Mouse (Mus musculus): ENCODE data around the gene Tmem202. TPM values are rescaled to one million over a fixed set of nuclear protein-coding genes. Genes with fewer than 3 reads are reported as not detected.

Gene Tmem202
- polyA plus RNA-seq, 1 experiment from 2014 or later = 0.24 TPM

GRCm38 (mm10) chr9:59528274-59528673 lies 11.4 kb downstream of the Tmem202 start:
- no peaks in the 10 kb centered on the region for H3K9me3 ChIP-seq
- no peaks in the 10 kb centered on the region for H3K4me1 ChIP-seq (replicated peaks)
- no peak overlapping the region for H3K9ac ChIP-seq
- H3K27ac ChIP-seq (replicated peaks) = no peak overlapping the region
- no peak overlapping the region for H3K4me3 ChIP-seq
- no peak overlapping the region for H3K4me2 ChIP-seq
- 88% methylated on average over 2 of the region's 2 CpGs for WGBS
- ATAC-seq (ENCODE audit: low read depth) = no peak
- H3K36me3 ChIP-seq = no peaks in the 10 kb centered on the region
- H3K27me3 ChIP-seq = no peaks in the 10 kb centered on the region

DNA sequence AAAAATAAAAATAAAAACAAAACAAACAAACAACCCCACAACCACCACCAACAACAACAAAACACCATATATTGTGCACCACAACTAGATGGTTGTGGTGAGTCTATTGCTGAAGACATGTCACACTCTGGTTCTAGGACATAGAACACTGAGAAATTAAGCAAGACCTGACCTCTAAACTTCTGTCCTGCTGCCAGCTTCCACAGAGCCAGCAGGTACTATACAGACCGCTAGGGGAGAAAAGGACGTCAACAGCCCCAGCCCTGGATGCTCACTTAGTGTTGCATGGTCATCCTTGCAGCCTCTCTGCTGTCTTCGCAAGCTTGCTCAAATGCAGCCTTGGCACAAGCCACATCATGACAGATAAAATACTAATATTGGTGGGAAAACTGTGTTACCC lies 12.1 kb downstream of the Tmem202 start:
- ATAC-seq (ENCODE audit: low read depth) = no peak
- Histone ChIP-seq H3K36me3 (no peaks in the 10 kb centered on the region), H3K27ac (replicated peaks) (no peak overlapping the region), H3K9ac (no peak overlapping the region), H3K9me3 (no peaks in the 10 kb centered on the region), H3K4me3 (no peak overlapping the region), H3K4me2 (no peak overlapping the region), H3K27me3 (no peaks in the 10 kb centered on the region), H3K4me1 (replicated peaks) (no peaks in the 10 kb centered on the region)
- WGBS = 88% methylated on average over 3 of the region's 3 CpGs

GRCm38 (mm10) chr9:59526727-59527126 lies 12.9 kb downstream of the Tmem202 start:
- ATAC-seq (ENCODE audit: low read depth) = no peak
- Histone ChIP-seq H3K4me3 (no peak overlapping the region), H3K4me1 (replicated peaks) (no peaks in the 10 kb centered on the region), H3K27ac (replicated peaks) (no peak overlapping the region), H3K4me2 (no peak overlapping the region), H3K9me3 (no peaks in the 10 kb centered on the region), H3K27me3 (no peaks in the 10 kb centered on the region), H3K36me3 (no peaks in the 10 kb centered on the region), H3K9ac (no peak overlapping the region)
- WGBS = 88% methylated on average over 6 of the region's 6 CpGs

- WGBS = 65% methylated on average over 4 of the region's 4 CpGs
- Histone ChIP-seq H3K9me3 (no peaks in the 10 kb centered on the region), H3K36me3 (no peaks in the 10 kb centered on the region), H3K4me2 (no peak overlapping the region), H3K4me3 (no peak overlapping the region), H3K4me1 (replicated peaks) (no peaks in the 10 kb centered on the region), H3K27me3 (no peaks in the 10 kb centered on the region), H3K9ac (no peak overlapping the region), H3K27ac (replicated peaks) (no peak overlapping the region)
- ATAC-seq (ENCODE audit: low read depth) = no peak
Measured at GRCm38 (mm10) chr9:59522906-59523305, 16.7 kb downstream of the Tmem202 start.

DNA sequence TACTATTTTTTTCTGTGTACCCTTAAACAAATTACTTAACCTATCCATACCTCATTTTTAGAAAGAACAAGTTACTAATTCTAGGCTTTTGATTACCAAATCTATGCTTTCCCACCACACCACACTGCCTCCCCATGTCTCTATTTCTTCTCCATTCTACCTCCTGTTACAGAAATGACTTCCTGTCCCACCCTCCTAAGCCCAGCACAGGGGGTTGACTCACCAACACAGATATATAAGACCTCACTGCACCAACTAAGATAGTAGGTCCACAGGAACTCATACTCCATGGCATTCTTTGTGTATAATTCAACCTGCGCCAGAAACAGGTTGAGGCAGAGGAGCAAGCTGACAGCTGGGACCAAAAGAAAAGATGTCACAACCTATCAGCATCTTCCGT lies 20.3 kb downstream of the Tmem202 start:
- H3K27me3 ChIP-seq = no peaks in the 10 kb centered on the region
- 90% methylated on average over 2 of the region's 2 CpGs for WGBS
- no peak overlapping the region for H3K4me2 ChIP-seq
- H3K4me1 ChIP-seq (replicated peaks) = no peaks in the 10 kb centered on the region
- no peak overlapping the region for H3K27ac ChIP-seq (replicated peaks)
- no peak overlapping the region for H3K9ac ChIP-seq
- no peak for ATAC-seq (ENCODE audit: low read depth)
- H3K4me3 ChIP-seq = no peak overlapping the region
- no peaks in the 10 kb centered on the region for H3K9me3 ChIP-seq
- H3K36me3 ChIP-seq = no peaks in the 10 kb centered on the region

DNA sequence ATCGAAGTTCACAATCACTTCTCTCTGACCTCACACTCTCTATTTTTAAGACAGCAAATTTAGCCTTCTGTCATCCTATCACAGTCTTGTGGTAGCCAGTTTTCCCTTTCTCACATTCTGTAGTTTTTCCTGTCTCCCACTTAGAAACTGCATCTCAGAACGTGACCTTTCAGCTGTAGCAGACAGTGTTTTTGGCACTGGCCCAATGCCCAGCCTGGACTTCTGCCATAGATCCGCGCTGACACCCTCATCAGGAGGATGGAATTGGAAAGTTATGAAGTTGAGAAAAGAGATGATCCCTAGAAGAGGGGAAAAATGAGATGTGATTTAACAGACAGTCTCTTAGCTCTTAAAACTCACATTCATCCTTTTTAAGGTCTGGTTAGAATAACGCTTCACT lies 20.7 kb downstream of the Tmem202 start:
- H3K4me1 ChIP-seq (replicated peaks) = no peaks in the 10 kb centered on the region
- no peaks in the 10 kb centered on the region for H3K36me3 ChIP-seq
- H3K27me3 ChIP-seq = no peaks in the 10 kb centered on the region
- H3K4me2 ChIP-seq = no peak overlapping the region
- H3K9me3 ChIP-seq = no peaks in the 10 kb centered on the region
- WGBS = 79% methylated on average over 5 of the region's 5 CpGs
- H3K4me3 ChIP-seq = no peak overlapping the region
- no peak overlapping the region for H3K9ac ChIP-seq
- H3K27ac ChIP-seq (replicated peaks) = no peak overlapping the region
- ATAC-seq (ENCODE audit: low read depth) = no peak

- 59% methylated on average over 7 of the region's 7 CpGs for WGBS
- Histone ChIP-seq H3K4me2 (no peak overlapping the region), H3K27ac (replicated peaks) (no peak overlapping the region), H3K36me3 (no peaks in the 10 kb centered on the region), H3K4me3 (no peak overlapping the region), H3K27me3 (no peaks in the 10 kb centered on the region), H3K9me3 (no peaks in the 10 kb centered on the region), H3K4me1 (replicated peaks) (no peaks in the 10 kb centered on the region), H3K9ac (no peak overlapping the region)
- ATAC-seq (ENCODE audit: low read depth) = no peak
Measured at GRCm38 (mm10) chr9:59517127-59517526, 22.5 kb downstream of the Tmem202 start.

DNA sequence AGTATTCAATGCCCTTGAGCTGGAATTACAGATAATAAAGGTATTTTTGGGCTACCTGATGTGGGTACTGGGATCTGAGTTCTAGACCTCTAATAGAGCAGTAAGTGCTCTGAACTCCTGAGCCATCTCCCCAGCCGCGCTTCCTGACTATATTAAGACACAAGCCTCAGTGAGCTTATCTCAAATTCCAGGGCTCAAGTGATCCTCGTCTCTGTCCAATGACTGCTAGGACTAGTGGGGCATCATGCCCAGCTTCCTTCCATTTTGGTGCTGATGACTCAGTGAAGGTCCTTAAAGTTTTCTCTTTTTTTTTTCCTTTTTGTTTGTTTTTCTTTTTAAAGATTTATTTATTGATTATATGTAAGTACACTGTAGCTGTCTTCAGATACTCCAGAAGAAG lies 24.6 kb downstream of the Tmem202 start:
- Histone ChIP-seq H3K9ac (no peak overlapping the region), H3K9me3 (no peaks in the 10 kb centered on the region), H3K27me3 (no peaks in the 10 kb centered on the region), H3K4me2 (no peak overlapping the region), H3K4me1 (replicated peaks) (no peaks in the 10 kb centered on the region), H3K27ac (replicated peaks) (no peak overlapping the region), H3K4me3 (no peak overlapping the region), H3K36me3 (no peaks in the 10 kb centered on the region)
- ATAC-seq (ENCODE audit: low read depth) = no peak
- WGBS = 93% methylated on average over 3 of the region's 3 CpGs

GRCm38 (mm10) chr9:59512381-59512780 lies 27.3 kb downstream of the Tmem202 start:
- Histone ChIP-seq H3K27me3 (no peaks in the 10 kb centered on the region), H3K4me3 (no peak overlapping the region), H3K4me1 (replicated peaks) (no peaks in the 10 kb centered on the region), H3K36me3 (no peaks in the 10 kb centered on the region), H3K4me2 (no peak overlapping the region), H3K9me3 (no peaks in the 10 kb centered on the region), H3K9ac (no peak overlapping the region), H3K27ac (replicated peaks) (no peak overlapping the region)
- ATAC-seq (ENCODE audit: low read depth) = no peak
- WGBS = 64% methylated on average over 4 of the region's 4 CpGs

- no peak for ATAC-seq (ENCODE audit: low read depth)
- no peaks in the 10 kb centered on the region for H3K4me1 ChIP-seq (replicated peaks)
- H3K27me3 ChIP-seq = no peaks in the 10 kb centered on the region
- no peaks in the 10 kb centered on the region for H3K9me3 ChIP-seq
- no peak overlapping the region for H3K4me2 ChIP-seq
- H3K36me3 ChIP-seq = no peaks in the 10 kb centered on the region
- H3K4me3 ChIP-seq = no peak overlapping the region
- WGBS = 43% methylated on average over 1 of the region's 1 CpGs
- H3K27ac ChIP-seq (replicated peaks) = no peak overlapping the region
- no peak overlapping the region for H3K9ac ChIP-seq
Measured at GRCm38 (mm10) chr9:59508146-59508545, 31.5 kb downstream of the Tmem202 start.

- Histone ChIP-seq H3K4me1 (replicated peaks) (peaks cover 30% of the 10 kb centered on the region), H3K9me3 (no peaks in the 10 kb centered on the region), H3K4me2 (peak overlapping the region; percentile 58), H3K27ac (replicated peaks) (peak overlapping the region; percentile 99), H3K36me3 (no peaks in the 10 kb centered on the region), H3K27me3 (no peaks in the 10 kb centered on the region), H3K9ac (peak overlapping the region; percentile 99), H3K4me3 (peak overlapping the region; percentile 92)
- no peak for ATAC-seq (ENCODE audit: low read depth)
Measured at GRCm38 (mm10) chr9:59487331-59487730, 52.3 kb downstream of the Tmem202 start.

DNA sequence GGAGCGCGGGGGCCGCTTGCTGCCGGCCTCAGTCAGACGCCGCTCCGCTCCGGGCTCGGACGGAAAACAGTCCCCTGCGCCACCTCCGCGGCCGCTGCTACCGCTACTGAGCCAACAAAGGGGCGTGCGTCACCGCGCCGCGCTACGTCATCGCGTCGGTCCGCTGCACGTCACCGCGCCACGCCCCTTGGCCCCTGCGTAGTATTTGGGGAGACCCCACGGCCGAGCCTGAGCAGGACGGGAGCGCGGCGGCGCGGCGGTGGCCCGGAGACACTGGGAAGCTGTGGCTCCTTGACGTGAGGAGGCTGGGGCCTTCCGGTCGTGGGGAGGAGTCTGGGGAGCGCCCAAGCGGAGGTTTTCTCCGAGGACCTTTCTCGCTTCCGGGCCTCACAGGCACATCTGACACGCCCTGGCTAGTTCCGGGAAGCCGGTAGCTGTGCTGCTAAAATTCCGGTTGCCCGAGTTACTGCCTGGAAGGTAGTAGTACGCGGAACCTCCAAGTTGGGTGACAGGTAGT lies 53.0 kb downstream of the Tmem202 start, which contains the start of gene Arih1:
Gene Arih1 (minus strand): TSS at position 70 of the 517 bp plus-strand sequence.
- ATAC-seq (ENCODE audit: low read depth) = peak; percentile 98
- under 1% methylated on average over 50 of the region's 56 CpGs for WGBS
- Histone ChIP-seq H3K4me3 (peak within 1 kb of the TSS; percentile 92), H3K27me3 (no peaks in the 10 kb centered on the region), H3K9ac (peak within 1 kb of the TSS; percentile 99), H3K4me1 (replicated peaks) (peaks cover 37% of the 10 kb centered on the region), H3K4me2 (peak within 1 kb of the TSS; percentile 95), H3K36me3 (no peaks in the 10 kb centered on the region), H3K27ac (replicated peaks) (peak within 1 kb of the TSS; percentile 99), H3K9me3 (no peaks in the 10 kb centered on the region)

DNA sequence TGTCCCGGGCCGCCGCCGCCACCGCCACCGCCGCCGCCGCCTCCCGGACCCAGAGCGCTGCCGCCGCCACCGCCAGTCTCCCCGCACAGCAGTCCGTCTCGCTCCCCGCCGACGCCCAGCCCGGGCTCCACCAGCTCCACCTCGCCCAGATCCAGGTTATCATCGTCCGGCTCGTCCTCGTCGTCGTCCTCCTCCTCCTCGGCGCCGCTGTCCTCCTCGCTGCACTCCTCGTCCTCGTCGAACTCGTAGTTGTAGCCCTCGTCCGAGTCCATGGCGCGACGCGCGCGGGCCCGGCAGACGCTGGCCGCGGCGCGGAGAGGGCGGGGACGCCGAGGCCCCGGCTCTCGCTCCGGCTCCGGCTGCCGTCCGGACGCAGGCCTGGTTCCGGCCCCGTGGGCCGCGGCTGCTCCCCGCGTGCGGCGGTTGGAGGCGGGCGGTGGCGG lies 53.5 kb downstream of the Tmem202 start:
- Histone ChIP-seq H3K9ac (peak overlapping the region; percentile 99), H3K9me3 (no peaks in the 10 kb centered on the region), H3K36me3 (no peaks in the 10 kb centered on the region), H3K27ac (replicated peaks) (peak overlapping the region; percentile 99), H3K27me3 (no peaks in the 10 kb centered on the region), H3K4me1 (replicated peaks) (peaks cover 40% of the 10 kb centered on the region), H3K4me3 (peak overlapping the region; percentile 92), H3K4me2 (peak overlapping the region; percentile 95)
- WGBS = 0% methylated on average over 59 of the region's 71 CpGs
- peak; percentile 80 for ATAC-seq (ENCODE audit: low read depth)
